Mouse (Mus musculus): ENCODE data around the gene Rdh5.

The Rdh5 gene

DNA sequence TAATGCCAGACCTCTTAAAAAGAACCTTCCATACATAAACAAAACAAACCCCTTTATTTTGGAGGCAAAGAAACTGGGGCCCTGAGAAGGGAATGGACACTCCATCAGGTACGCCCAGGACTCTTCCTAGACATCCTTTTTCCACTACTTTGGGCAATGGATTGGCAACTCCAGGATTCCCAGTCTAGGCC lies at the start of gene Rdh5:
TSS of gene Rdh5 (minus strand) at position 67 of the 191 bp plus-strand sequence.
- DNase-seq (ENCODE audit: low spot score in 2 of 2): no peak

DNA sequence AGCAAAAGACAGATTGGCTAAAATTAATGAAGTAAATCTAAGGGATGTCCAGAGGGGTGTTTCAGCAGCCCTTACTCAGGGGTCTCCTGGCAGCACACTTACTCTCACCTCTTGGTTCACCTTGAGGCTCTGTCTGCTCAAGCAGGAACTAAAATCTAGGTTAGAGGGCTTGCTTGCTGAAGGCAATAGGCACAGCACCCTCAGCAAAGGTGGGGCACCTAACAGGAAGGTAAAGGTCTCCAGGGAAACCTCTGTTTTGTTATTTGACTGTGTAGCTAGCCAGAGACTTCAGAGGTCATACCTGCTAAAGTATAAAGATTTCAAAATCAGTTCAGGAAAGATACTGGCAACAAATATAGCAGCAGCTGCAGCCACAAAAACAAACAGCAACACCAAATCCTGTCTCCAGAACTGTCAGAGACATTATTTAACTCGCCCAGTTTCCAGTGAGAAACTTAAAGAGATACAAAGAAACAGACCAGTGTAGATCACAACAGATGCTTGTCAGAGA lies 48.1 kb upstream of the Rdh5 start:
- peak in 1 of 2 experiments; percentile 12 for DNase-seq (ENCODE audit: low spot score in 2 of 2)

DNA sequence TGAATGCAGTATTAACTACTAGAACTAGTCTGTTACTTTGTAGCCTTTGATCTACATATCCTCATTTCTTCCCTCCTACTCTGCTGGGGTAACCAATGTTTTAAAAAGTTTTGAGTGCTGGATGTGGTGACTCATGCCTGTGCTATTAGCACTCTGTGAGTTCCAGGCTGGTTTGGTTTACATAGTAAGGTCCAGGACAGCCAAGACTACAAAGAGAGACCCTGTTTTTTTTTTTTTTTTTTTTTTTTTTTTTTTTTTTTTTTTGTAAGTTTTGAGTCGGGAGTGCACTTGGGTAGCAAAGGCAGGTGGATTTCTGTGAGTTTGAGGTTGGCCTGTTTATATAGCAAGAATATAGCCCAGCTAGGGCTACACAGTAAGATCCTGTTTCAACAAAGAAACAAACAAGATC lies 45.7 kb upstream of the Rdh5 start:
- peak in 1 of 2 experiments; percentile 13 for DNase-seq (ENCODE audit: low spot score in 2 of 2)

DNA sequence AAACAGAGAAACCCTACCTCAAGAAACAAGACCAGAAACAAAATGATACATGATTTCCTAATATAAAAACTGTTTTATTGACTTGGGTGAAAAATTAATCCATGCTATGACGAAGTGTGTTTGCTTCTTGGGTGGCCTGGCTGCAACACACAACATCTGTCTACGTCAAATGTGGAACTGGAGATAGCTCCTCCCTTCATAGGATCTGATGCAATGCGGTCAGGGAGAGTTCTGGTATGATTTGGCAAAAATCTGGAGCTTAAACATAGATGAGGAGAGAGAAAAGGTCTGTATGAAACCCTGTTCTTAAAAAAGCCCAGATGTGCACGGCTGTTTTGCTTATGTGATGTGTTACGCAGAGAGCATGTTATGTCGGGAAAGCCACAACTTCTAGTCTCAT lies 43.2 kb upstream of the Rdh5 start:
- no peak for DNase-seq (ENCODE audit: low spot score in 2 of 2)

DNA sequence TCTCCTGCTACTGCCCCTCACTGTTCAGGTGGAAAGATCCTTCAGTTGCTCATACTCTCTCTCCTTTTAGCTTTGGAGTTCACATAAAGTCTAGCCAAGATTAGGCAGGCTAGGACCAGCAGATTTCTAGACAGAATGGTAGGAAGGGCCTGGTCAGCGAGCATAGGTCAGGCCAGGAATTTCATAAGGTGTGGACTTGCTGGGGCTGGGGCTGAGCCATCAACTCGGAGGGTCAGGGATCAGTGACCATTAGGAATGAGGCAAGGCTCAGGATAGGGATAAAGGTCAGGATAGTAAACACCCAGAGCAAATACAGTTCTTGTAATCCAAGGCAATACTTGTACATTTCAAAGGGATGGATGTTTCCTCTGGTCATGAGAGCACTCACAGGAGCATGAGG lies 42.3 kb upstream of the Rdh5 start:
- DNase-seq (ENCODE audit: low spot score in 2 of 2): no peak

DNA sequence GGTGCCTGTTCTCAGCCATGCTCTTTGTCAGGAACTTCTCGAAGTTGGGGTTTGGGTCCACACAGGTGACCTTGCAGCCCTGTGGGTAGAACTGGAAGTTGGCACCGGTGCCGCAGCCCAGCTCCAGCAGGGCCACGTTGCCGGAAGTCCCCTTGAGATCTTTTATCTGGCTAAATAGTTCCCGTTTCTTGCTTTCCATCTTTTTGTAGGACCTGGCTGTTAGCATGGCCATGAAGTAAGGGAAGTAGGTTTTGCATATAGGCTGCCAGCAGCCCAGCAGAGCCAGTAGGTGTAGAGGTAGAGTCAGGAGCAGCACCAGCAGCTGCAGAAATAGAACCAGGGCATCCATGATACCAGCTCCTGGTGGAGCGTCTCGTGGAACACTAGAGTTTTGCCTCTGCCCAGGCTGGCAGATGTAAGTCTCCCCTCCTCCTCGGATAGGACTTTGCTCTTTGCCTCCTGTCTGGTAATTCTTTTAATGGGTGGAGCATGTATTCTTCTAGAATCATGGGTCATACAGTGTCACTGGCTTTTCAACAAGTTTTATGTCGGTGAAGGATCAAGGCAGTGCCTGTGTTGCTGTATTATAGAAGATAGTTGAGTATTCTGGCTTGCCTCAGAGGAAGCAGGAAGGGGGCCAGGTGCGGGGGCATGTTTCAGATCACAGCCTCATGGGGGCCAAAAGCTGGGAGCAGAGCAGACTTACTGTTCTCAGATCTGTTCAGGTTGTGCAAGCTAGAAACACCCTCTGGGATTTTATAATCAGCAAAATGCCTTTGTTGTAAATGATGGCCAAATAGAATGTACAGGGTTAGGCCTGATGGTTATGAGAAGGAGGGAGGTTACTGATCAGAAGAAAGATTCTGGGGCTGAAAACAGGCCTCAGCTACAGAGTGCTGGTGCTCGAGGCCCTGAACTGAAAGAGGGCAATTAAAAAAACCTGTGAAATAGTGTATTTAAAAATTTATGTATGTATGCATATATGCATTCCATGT lies 38.2 kb upstream of the Rdh5 start, which contains the start of gene Mettl7b:
TSS of gene Mettl7b (minus strand) at position 399 of the 995 bp plus-strand sequence.
- no peak for DNase-seq (ENCODE audit: low spot score in 2 of 2)

DNA sequence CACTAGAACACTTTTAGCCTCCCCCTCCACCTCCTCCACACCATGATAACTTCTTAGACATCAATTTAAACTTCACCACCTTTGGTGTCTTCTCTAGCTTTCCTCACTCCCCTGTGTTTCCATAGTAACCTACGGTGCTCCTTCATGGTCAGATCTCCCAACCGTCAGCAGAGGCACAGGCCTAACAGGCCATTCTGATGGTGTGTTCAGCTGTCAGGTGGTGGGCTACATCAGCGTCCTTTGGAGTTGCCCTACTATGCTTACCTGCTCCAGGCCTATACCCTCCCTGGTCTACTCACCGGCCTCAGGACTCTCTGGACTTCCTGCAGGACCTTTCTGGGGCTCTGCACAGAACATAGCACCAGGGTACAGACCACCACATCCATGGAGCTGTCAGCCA lies 37.5 kb upstream of the Rdh5 start:
- no peak for DNase-seq (ENCODE audit: low spot score in 2 of 2)

DNA sequence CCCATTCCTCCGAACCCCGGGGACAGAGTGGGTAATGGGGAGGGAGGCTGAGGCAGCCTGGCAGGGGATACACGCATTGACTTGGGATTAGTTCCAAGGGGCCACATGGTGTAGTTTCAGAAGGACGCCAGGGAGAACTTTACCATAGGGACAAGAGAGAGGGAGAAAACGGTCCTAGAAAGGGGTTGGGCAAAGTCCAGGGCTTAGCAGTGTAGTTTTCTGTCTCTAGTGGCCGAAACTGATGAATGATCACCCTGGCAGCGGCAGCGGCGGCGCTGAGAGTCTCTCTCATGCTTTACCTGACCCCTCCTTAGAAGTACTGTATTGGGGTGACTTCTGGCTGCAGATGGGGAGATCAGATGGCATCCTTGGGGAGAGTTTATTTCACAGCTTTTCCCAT lies 35.7 kb upstream of the Rdh5 start:
- DNase-seq (ENCODE audit: low spot score in 2 of 2): no peak

DNA sequence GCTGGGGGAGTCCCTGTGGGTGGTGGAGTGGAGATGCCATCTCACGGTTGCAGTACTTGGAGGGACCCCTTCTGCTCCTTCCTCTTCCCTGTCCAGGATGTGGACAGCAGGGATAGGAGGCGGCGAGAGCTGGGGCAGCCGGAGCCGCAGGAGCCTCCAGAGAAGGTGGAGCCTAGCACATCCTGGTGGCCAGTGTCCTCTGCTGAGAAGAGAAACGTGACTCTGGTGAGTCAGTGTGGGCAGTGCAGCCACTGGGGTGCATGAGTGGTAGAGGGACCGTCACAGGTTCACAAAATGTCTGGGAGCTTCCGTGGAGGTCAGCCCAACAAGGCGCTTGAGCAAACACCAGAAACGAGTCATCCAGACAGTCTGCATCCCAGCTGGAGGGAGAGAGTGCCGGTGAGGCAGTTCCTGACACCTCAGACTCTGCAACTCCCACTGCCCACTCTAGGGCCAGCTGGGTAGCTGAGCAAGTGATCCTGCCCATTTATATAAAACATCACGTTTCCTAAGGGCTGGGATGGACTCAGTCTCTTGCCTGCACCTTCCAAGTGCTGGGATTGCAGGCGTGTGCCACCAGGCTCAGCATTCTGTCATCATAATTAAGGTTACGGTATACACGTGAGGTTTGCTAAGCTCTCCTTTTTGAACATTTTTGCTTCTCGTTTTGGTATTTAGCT lies 27.7 kb upstream of the Rdh5 start:
- no peak for DNase-seq (ENCODE audit: low spot score in 2 of 2)

DNA sequence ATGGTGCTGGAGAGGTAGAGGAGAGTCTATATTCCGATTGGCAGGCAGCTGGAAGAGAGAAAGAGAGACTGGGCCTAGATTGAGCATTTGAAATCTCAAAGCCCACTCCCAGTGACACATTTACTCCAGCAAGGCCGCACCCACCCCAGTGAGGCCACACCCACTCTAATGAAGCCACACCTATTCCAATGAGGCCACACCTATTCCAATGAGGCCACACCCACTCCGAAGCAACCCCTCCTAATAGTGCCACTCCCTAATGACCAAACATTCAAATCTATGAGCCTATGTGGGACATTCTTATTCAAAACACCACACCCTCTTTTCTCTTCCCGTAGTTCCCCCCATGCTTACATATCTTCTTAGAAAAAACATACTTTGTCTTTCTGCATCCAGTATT lies 24.8 kb upstream of the Rdh5 start:
- DNase-seq (ENCODE audit: low spot score in 2 of 2): no peak

DNA sequence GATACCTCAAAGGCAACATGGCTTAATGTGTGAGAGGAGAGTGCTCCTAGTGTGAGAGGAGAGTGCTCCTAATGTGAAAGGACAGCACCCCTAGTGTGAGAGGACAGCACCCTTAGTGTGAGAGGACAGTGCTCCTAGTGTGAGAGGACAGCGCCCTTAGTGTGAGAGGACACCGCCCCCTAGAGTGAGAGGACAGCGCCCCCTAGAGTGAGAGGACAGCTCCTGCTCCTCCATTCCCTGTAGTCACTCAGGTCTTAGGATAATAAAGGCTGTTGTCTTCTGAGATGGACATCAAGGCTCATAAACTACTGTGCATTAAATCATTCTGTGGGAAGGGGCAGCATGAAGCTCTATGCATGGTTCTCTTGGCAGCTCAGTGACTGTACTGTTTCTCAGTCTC lies 23.0 kb upstream of the Rdh5 start:
- no peak for DNase-seq (ENCODE audit: low spot score in 2 of 2)

DNA sequence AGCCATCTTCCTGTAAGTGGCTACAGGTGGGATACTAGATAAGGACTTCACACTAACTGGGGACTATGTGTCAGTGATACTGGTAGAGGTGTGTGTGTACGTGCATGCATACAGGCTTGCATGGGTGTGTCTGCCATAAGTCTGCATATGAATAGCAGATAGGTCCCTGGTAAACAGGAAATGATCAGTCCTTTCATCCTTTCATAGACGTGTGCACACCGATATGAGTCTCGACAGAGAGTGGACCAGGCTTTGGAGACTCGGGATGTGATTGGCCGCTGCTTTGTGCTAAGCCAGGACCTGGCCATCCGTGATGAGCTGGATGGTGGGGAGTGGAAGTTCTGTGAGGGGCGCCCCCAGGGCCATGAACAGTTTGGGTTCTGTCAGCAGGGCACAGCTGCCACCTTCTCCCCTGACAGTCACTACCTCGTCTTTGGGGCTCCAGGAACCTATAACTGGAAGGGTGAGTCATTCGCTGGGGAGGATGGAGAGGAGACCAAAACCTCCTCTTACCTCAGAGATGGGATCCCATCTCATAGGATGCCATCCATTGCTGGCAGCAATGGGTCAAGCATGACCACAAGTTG lies 17.9 kb upstream of the Rdh5 start:
- no peak for DNase-seq (ENCODE audit: low spot score in 2 of 2)

DNA sequence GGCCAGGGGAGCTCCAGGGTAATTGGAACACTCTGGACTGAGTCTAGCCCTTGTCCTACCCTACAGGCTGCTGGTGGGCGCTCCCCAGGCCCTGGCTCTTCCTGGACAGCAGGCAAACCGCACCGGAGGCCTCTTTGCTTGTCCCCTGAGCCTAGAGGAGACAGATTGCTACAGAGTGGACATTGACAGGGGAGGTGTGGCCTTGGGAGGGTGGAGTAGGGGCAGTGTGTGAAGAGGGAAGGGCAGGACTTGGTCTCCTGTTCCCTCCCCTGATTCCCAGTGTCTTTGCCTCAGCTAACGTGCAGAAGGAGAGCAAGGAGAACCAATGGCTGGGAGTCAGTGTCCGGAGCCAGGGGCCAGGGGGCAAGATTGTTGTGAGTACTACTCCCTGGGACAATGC lies 16.3 kb upstream of the Rdh5 start:
- DNase-seq (ENCODE audit: low spot score in 2 of 2): no peak

DNA sequence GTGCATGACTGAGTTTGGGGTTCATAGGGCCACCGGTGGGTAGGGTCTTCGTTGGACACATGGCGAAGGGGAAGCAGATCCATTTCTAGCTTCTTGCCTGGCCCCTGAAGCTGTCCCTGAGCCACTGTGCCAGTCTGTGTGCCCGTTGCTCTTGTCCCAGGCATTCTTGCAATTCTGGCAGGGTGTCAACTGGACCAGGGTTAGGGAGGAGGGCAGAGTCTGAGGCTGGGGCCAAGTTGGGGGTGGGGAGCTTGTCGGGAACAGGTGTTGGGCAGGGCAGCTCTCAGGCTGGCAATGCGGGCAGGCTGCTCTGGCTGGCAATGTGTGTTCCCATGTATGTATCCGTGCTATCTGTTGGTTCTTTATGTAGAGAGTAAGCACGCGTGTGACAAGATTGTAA lies 15.8 kb upstream of the Rdh5 start:
- peak in 1 of 2 experiments; percentile 27 for DNase-seq (ENCODE audit: low spot score in 2 of 2)

DNA sequence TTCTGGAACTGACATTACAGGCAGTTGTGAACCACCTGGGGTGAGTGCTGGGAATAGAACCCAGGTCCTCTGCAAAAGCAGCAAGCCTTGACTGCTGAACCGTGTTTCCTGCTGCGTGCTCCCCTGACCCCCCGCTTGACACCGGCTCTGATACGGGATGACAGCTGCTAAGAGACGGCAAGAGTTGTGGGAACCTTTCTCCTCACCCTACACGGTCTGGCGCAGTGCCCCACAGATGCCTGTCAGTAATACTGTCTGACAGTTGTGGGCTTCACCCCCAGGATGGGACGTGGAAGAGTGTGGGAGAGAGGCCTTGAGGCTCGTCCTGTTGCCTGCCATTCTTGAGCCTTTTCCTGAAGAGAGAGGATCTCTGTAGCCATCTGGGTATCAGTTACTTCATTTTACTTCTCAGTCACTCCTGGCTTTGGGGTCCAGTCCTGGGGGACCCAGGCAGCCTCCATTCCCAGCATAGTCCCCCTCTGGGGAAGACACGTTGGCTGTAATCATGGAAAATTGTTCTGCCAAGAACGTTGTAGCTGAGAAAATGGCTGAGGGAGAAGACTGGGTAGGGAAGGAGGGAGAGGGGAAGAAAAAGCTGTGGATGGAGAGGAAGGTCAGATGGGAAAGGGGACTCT lies 15.2 kb upstream of the Rdh5 start:
- peak in 1 of 2 experiments; percentile 15 for DNase-seq (ENCODE audit: low spot score in 2 of 2)

DNA sequence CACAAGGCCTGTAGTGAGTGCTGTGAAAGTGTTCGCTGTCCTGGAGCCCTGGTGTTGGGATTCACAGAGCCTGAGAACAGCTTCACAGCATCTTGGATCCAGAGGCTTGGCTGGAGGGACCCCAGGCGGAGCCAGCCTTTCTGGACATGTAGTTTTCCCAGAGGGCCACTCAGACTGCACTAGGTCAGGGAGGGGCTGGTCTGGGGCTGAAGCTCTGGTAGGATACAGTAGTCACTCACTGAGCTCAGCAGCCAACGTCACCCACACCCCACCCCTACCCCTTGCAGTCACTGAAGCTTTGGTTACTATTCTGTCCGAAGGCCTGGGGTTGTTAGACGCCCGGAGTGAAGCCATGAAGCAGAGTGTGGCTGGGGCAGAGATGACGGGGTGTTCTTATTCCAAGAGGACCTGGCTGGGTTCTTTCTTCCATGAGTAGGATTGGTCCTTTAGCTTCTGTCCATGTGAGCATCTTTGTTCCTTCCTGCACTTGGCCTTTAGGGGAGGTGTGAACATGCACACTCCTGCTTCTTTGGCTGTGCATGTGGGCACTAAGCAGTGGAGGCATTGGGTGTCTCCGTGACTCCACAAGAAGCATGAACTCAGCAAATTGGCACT lies 13.2 kb upstream of the Rdh5 start:
- peak in 1 of 2 experiments; percentile 16 for DNase-seq (ENCODE audit: low spot score in 2 of 2)

DNA sequence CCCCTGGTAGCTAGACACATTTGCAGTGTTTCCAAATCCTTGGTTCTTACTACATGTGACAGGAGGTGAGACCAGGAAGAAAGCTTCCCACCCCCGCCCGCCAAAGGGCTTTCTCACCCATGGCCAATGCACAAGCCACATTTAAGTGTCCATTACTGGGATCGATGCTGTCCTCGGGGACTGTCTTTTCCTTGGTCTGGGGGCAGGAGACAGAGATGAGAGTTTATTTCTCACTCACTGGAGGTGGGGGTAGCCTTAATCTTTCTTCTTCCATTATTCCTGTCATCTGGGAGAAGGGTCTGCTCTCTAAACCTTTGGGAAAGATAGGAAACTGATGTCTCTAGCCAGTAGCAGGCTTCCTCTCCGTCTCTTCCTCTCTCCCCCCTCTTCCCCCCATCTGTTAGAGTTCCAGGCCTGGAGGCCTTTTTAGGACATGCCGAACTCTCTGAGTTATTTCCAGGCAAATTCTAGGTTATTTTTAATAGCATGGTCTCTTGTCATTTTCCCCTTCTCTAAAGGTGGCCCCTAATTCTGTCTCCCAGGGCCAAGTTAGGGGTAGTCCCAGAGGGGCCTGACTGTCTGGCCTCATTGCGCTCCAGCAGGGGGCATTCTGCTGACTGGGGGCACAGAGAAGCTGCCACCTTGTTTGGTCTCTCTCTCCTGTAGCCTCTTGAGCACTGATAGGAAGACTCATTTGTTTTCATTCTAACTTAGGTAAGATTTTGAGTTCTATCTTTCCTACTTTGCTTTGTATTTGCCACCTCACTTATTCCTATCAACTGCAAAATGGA lies 12.5 kb upstream of the Rdh5 start:
- no peak for DNase-seq (ENCODE audit: low spot score in 2 of 2)

DNA sequence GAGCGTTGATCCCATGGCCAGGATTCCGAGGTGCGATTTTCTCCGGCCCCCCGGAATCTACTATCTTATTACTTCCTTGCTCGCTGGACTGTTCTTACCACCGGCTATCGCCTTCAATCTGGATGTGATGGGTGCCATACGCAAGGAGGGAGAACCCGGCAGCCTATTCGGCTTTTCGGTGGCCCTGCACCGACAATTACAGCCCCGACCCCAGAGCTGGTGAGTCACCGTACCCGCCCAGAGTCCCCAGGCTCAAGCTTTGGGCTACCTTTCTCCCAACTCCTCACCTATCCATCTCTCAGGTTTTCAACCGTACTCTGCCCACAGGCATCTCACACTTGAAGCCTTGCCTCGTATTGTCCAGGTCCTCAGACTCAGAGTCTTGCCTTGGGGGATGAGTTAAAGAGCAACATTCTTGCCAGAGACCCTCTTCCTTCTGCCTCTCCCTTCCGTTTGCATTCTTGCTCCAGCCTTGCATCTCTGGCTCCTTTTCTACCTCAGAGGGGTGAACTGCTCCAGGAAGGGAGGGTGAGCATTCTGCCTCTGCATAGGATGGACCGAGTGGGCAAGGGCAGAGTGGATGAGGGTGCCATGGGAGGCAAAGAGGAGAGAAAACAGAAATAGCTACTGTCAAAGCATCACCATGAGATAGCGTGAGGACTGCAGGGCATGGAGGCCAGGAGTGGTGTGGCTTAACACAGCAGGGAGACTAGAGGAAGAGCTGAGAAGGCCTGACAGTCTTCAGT lies 11.5 kb upstream of the Rdh5 start:
- DNase-seq (ENCODE audit: low spot score in 2 of 2): no peak

DNA sequence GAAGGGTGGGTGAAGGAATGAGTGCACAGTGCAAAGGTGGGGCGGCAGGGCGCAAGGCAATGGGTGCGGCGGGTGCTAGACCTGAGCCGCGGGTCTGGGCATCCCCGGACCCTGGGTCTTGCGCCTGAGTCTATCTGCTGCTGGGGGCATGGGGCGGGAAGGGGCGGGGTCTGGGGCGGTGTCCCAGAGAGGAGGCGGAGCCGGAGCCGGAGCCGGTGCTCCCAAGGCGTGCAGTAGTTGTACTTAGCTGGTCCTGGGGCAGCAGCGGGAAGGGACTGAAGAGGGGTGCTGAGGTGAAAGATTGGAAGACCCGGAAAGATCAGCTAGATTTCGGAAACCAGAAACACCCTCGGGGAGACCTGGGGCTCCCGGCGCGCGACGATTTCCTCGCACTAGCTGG lies 10.9 kb upstream of the Rdh5 start, which contains the start of gene Itga7:
TSS of gene Itga7 (plus strand) at position 245 of the 400 bp plus-strand sequence.
- DNase-seq (ENCODE audit: low spot score in 2 of 2): peak in 1 of 2 experiments; percentile 16

DNA sequence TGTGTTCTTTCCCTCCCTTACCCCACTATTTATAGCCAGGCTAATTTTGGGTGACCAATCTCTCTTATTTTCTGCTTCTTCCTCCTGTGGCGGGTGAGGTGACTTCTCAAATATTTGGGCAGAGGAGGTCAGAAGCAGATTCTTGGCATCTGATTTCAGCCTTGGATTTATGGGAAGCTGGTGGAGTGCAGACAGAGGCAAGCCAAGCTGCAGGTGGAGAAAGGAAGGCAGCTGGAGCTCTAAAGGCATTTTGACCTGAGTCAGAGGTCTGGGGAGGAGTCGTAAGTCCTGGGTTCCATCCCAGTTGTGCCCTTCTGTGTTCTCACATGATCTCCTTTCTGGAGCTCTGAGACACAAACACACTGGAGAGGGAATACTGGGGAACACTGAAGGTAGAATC lies 8.8 kb upstream of the Rdh5 start:
- peak in 1 of 2 experiments; percentile 15 for DNase-seq (ENCODE audit: low spot score in 2 of 2)
